Mouse (Mus musculus) midbrain, embryonic 14.5 days (tissue): ENCODE data around the gene Bap1. TPM values are rescaled to one million over a fixed set of nuclear protein-coding genes. Genes with fewer than 3 reads are reported as not detected.

Experiments used
- ATAC-seq: fragments of 200-750 bp; cut with Nextera tagmentation; 2 replicates; pipeline ENCODE4 v1.8.0; 2017; ENCODE audit warnings: moderate number of reproducible peaks, moderate library complexity; ENCODE audit not compliant: low FRiP score, low TSS enrichment
- DNase-seq: peaks from one replicate; pipeline ENCODE4 v3.0.0-alpha.2; 2015
- H3K27ac ChIP-seq: fragments of 300-500 bp; sonication (generic); replicated peaks from 2 replicates; pipeline ENCODE4 v1.5.1; 2014; ENCODE audit warnings: mild to moderate bottlenecking, low read depth, low read length, moderate library complexity
- H3K27me3 ChIP-seq: fragments of 300-500 bp; sonication (generic); 2 replicates; pipeline ENCODE4 v1.6.1; 2014; ENCODE audit warnings: low read length, control low read depth, mixed read lengths; ENCODE audit not compliant: control insufficient read depth, insufficient read depth
- H3K36me3 ChIP-seq: fragments of 300-500 bp; sonication (generic); 2 replicates; pipeline ENCODE4 v1.6.1; 2014; ENCODE audit warnings: low read length, control low read depth; ENCODE audit not compliant: control insufficient read depth, insufficient read depth
- H3K4me1 ChIP-seq: fragments of 300-500 bp; sonication (generic); 2 replicates; pipeline ENCODE4 v1.6.1; 2014; ENCODE audit warnings: mild to moderate bottlenecking, antibody characterized with exemption, low read length, control low read depth; ENCODE audit not compliant: control insufficient read depth, insufficient read depth
- H3K4me2 ChIP-seq: fragments of 300-500 bp; sonication (generic); 2 replicates; pipeline ENCODE4 v1.6.1; 2014; ENCODE audit warnings: mild to moderate bottlenecking, low read length, moderate library complexity
- H3K4me3 ChIP-seq: fragments of 300-500 bp; sonication (generic); replicated peaks from 2 replicates; pipeline ENCODE4 v1.5.1; 2014; ENCODE audit warnings: low read depth, low read length
- H3K9ac ChIP-seq: fragments of 300-500 bp; sonication (generic); replicated peaks from 2 replicates; pipeline ENCODE4 v1.6.1; 2014; ENCODE audit warnings: mild to moderate bottlenecking, low read length, moderate library complexity
- H3K9me3 ChIP-seq: fragments of 300-500 bp; sonication (generic); 2 replicates; pipeline ENCODE4 v1.6.1; 2016; ENCODE audit warnings: low read length, control low read depth, mixed read lengths; ENCODE audit not compliant: control insufficient read depth
- WGBS: fragments of 180-500 bp; shearing (Covaris S2); extraction: QIAGEN DNeasy Blood & Tissue Kit; methylation state at CpG from one replicate; pipeline ENCODE4 v1.1.7; 2014; 5-methylcytosine and 5-hydroxymethylcytosine counted together
- polyA plus RNA-seq: library from polyadenylated mRNA; unstranded; fragments of >200 nt; fragmentation: Nextera tagmentation; extraction: Ambion mirVana; gene quantifications from 2 replicates; pipeline ENCODE4 v1.2.1, GENCODE M21; 2014

Bap1 gene
- polyA plus RNA-seq, 1 experiment from 2014 or later = 118 TPM

DNA sequence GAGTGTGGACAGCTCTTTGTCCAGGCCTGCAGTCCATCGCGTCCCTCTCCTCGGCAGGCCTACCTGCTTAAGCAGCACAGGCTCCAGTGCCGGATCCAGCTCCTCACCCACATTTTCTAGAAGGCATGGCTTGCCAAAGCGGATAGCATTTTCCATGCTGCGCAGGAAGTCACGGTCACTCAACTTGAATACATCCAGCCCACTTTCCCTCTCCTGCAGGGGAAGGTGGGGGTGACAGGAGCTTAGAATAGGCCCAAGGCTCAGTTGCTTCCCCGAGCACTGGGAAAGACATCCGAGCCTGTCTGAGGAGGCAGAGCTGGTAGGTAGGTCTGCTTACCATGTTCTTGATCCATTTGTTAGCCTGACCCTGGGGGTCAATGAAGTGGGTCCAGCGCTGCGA, 16.4 kb downstream of the Bap1 start:
- no peak overlapping the region for H3K4me3 ChIP-seq
- H3K9me3 ChIP-seq = no peaks in the 10 kb centered on the region
- peaks cover 25% of the 10 kb centered on the region for H3K4me1 ChIP-seq
- H3K9ac ChIP-seq = no peak overlapping the region
- WGBS = 85% methylated on average over 11 of the region's 11 CpGs
- no peaks in the 10 kb centered on the region for H3K27me3 ChIP-seq
- DNase-seq (no peak), ATAC-seq (no peak)
- H3K36me3 ChIP-seq = peaks cover 10% of the 10 kb centered on the region
- peak overlapping the region; percentile 80 for H3K27ac ChIP-seq
- no peak overlapping the region for H3K4me2 ChIP-seq

- Histone ChIP-seq H3K4me1 (peaks cover 25% of the 10 kb centered on the region), H3K9me3 (no peaks in the 10 kb centered on the region), H3K36me3 (peaks cover 3% of the 10 kb centered on the region; the same call in 1 of the 2 replicates), H3K27ac (peak overlapping the region; percentile 80), H3K4me3 (peak overlapping the region; percentile 22; the same call in 1 of the 2 replicates), H3K9ac (peak overlapping the region; percentile 45; the same call in 1 of the 2 replicates), H3K27me3 (no peaks in the 10 kb centered on the region), H3K4me2 (peak overlapping the region; percentile 50)
- peak; percentile 70 for ATAC-seq
- DNase-seq = peak; percentile 78
- WGBS = 16% methylated on average over 9 of the region's 9 CpGs
These were observed 17.2 kb downstream of the Bap1 start for GRCm38 (mm10) chr14:31268301-31269001.

DNA sequence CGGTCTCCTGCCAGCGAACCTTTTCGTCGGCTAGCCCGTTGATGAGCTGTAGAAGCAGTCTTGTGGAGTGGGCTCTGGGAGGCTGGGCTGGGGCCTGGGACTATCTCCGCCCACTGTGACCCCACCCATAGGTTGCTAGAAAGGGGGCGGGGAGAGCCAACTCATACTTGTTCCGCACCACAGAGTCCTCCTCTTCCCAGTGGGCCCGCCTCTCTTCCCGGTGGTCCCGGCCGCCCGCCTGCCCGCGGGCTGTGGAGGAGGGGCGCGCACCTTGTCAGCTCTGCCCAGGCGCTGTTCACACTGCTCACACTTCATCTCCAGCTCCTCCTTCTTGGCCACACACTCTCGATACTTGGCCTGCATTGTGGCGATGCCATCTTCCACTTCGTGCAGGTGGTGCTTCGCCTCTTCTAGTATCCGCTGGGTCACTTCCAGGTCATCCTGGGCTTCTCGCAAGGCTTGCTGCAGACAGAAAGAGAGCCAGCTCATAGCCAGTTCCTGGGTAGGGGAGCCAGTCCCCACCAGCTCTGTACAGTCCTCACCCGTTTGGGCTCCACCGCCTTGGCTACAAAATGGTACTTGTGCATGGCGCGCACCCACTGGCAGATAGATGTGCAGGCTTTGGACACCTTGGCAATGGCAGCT, 18.3 kb downstream of the Bap1 start:
- Histone ChIP-seq H3K4me2 (peak overlapping the region; percentile 50), H3K4me1 (peaks cover 25% of the 10 kb centered on the region), H3K9ac (peak overlapping the region; percentile 45), H3K27me3 (no peaks in the 10 kb centered on the region), H3K36me3 (no peaks in the 10 kb centered on the region), H3K27ac (peak overlapping the region; percentile 80), H3K9me3 (no peaks in the 10 kb centered on the region), H3K4me3 (peak overlapping the region; percentile 22)
- DNase-seq (peak; percentile 68), ATAC-seq (peak; percentile 43)
- WGBS = 14% methylated on average over 28 of the region's 28 CpGs

GRCm38 (mm10) chr14:31271121-31271520, 19.9 kb downstream of the Bap1 start:
- no peak overlapping the region for H3K27ac ChIP-seq
- H3K4me2 ChIP-seq = no peak overlapping the region
- H3K4me3 ChIP-seq = no peak overlapping the region
- no peak for DNase-seq
- H3K9me3 ChIP-seq = no peaks in the 10 kb centered on the region
- no peak overlapping the region for H3K9ac ChIP-seq
- peaks cover 25% of the 10 kb centered on the region for H3K4me1 ChIP-seq
- H3K36me3 ChIP-seq = no peaks in the 10 kb centered on the region
- no peaks in the 10 kb centered on the region for H3K27me3 ChIP-seq
- WGBS = 95% methylated on average over 6 of the region's 6 CpGs
- no peak for ATAC-seq

DNA sequence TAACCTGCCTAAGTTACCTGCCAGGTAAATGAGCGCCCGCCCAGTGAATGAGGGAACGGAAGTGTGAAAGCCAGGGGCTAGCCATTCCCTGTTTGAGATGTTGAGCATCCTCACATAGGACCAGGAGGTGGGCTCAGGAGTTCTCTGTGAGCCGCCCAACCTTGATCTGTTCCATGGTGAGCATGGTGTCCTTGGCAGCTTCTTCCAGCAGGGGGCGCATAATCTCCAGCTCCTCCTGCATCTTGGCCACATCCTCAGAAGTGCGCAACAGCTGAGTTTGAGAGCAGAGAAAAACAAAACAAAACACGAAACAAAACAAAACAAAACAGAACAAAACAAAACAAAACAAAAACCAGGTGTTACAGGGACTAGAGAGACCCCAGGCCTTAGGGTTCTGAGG, 20.9 kb downstream of the Bap1 start:
- no peaks in the 10 kb centered on the region for H3K27me3 ChIP-seq
- no peak overlapping the region for H3K9ac ChIP-seq
- 27% methylated on average over 7 of the region's 7 CpGs for WGBS
- no peak overlapping the region for H3K4me2 ChIP-seq
- H3K9me3 ChIP-seq = no peaks in the 10 kb centered on the region
- ATAC-seq = no peak
- H3K36me3 ChIP-seq = no peaks in the 10 kb centered on the region
- no peak overlapping the region for H3K4me3 ChIP-seq
- DNase-seq = peak; percentile 85
- H3K4me1 ChIP-seq = peaks cover 25% of the 10 kb centered on the region
- H3K27ac ChIP-seq = no peak overlapping the region

- ATAC-seq = no peak
- H3K27ac ChIP-seq = no peak overlapping the region
- no peak overlapping the region for H3K4me3 ChIP-seq
- no peaks in the 10 kb centered on the region for H3K9me3 ChIP-seq
- no peak overlapping the region for H3K4me2 ChIP-seq
- H3K4me1 ChIP-seq = no peaks in the 10 kb centered on the region
- 88% methylated on average over 8 of the region's 8 CpGs for WGBS
- no peak overlapping the region for H3K9ac ChIP-seq
- H3K36me3 ChIP-seq = no peaks in the 10 kb centered on the region
- no peaks in the 10 kb centered on the region for H3K27me3 ChIP-seq
- no peak for DNase-seq
These were observed 34.5 kb downstream of the Bap1 start for GRCm38 (mm10) chr14:31285728-31286127.

Other genes with a start within 250 kb of the Bap1 start
- gene Spcs1, start 249.8 kb upstream of the Bap1 start, polyA plus RNA-seq = 287 and 317 TPM in 2 replicates
- gene Pbrm1, start 232.3 kb upstream of the Bap1 start, polyA plus RNA-seq = 120 and 136 TPM in 2 replicates
- gene Gnl3, start 232.3 kb upstream of the Bap1 start, polyA plus RNA-seq = 44.5 and 49.7 TPM in 2 replicates
- gene Smim4, start 122.5 kb upstream of the Bap1 start, polyA plus RNA-seq = 64.8 and 77.7 TPM in 2 replicates
- 234 and 284 TPM in 2 replicates for gene Nt5dc2, start 120.4 kb upstream of the Bap1 start, polyA plus RNA-seq
- 6.6 and 26.6 TPM in 2 replicates for gene Stab1, start 82.8 kb upstream of the Bap1 start, polyA plus RNA-seq
- 2.1 and 2.6 TPM in 2 replicates for gene Tnnc1, start 43.1 kb upstream of the Bap1 start, polyA plus RNA-seq
- gene Nisch, start 34.5 kb upstream of the Bap1 start, polyA plus RNA-seq = 280 and 343 TPM in 2 replicates
- gene Sema3g, start 33.6 kb upstream of the Bap1 start, polyA plus RNA-seq = 0.12 and 0.24 TPM in 2 replicates
- 12.0 and 12.1 TPM in 2 replicates for gene Phf7, start 133 bp upstream of the Bap1 start, polyA plus RNA-seq
- 3.8 and 5.2 TPM in 2 replicates for gene Dnah1, start 72.4 kb downstream of the Bap1 start, polyA plus RNA-seq
- gene Capn7, start 85.2 kb downstream of the Bap1 start, polyA plus RNA-seq = 67.1 and 89.4 TPM in 2 replicates
- 40.0 and 82.4 TPM in 2 replicates for gene Sh3bp5, start 184.6 kb downstream of the Bap1 start, polyA plus RNA-seq
- 7.0 and 10.8 TPM in 2 replicates for gene Eaf1, start 242.9 kb downstream of the Bap1 start, polyA plus RNA-seq
- gene Mettl6, start 243.6 kb downstream of the Bap1 start, polyA plus RNA-seq = 37.3 and 55.2 TPM in 2 replicates